Mouse (Mus musculus): ENCODE measurements around the gene Gtpbp8. TPM values are rescaled to one million over a fixed set of nuclear protein-coding genes. Genes with fewer than 3 reads are reported as not detected.

Gene Gtpbp8
- polyA plus RNA-seq, 1 experiment = 15.3 TPM

DNA sequence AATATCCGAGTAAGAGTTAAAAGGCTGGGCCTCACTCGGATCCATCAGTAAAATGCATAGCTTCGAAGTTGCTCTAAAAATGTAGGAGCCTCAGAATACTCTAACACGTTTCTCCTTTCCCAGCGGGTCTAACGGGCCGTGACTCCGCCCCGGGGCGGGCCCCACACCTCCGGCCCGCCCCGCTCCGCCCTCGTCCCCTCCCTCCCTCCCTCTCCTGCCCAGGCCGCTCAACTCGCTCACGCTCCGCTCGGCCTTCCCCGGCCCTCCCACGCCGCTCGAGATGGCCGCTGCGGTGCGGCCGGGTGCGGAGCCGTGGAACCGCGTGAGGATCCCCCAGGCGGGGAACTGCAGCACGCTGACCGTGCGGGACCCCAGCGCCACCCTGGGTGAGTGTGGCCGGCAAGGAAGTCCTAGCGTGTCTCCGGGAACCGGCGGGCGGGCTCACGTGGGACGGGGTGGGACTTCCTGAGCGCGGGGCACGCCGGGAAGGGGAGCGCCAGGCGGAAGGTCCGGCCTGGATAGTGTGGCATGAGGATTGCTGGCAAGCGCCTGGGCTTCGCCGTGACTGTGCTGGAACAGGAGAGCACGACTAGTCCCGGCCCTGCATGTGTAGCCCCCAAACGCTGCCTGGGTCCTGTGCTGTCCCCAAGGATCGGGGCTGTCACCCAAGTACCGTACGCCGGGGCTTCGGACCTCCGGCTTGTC, 21.9 kb downstream of the Gtpbp8 start, which contains the start of gene Nepro:
Nepro (plus strand) TSS at position 219 of the 705 bp plus-strand sequence.
- H3K4me1 ChIP-seq (ENCODE audit: control insufficient read depth, insufficient read depth, low read length) = peaks cover 2% of the 10 kb centered on the region
- no peak for TF ChIP-seq CTCF (IDR thresholded peaks at IDR 0.05; ENCODE audit: low read depth, low read length)
- peak; percentile 69 for TF ChIP-seq POLR2A (IDR thresholded peaks at IDR 0.05; ENCODE audit: insufficient read depth, low read length)
- TF ChIP-seq EP300 (IDR thresholded peaks at IDR 0.05; ENCODE audit: insufficient read depth, low read depth, low read length) = no peak
- peak within 1 kb of the TSS; percentile 100 for H3K4me3 ChIP-seq (ENCODE audit: low read depth, low read length)
- peak within 1 kb of the TSS; percentile 88 for H3K27ac ChIP-seq (ENCODE audit: insufficient read depth, low read length)
- peak within 1 kb of the TSS; percentile 98 for H3K9ac ChIP-seq (ENCODE audit: low read depth, poor library complexity, severe bottlenecking)
- no peaks in the 10 kb centered on the region for H3K9me3 ChIP-seq (replicated peaks; ENCODE audit: control insufficient read depth, insufficient read depth, low read length, poor library complexity, severe bottlenecking)
- no peaks in the 10 kb centered on the region for H3K27me3 ChIP-seq (ENCODE audit: control insufficient read depth, insufficient read depth, low read length, poor library complexity, severe bottlenecking)
- peaks cover 35% of the 10 kb centered on the region for H3K36me3 ChIP-seq (ENCODE audit: control insufficient read depth, insufficient read depth, low read length, poor library complexity, severe bottlenecking)

DNA sequence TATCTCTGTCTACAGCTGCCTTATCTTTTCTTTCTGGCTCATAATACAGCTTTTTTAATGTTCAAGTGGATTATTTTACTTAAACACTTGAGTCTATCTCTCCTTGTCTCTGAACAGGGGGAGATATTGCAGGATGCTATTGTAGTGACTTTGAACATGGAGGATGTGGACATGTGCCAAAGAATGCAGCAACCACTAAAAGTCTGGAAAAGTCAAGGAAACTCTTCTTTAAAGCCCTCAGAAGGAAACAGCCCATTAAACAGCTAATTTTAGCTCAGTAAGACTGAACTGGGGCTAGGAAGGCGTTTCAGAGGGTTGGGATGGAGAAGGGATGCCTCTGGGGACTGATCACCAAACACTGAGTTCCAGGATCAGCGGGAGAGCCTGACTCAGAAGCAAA, 23.5 kb downstream of the Gtpbp8 start:
- H3K36me3 ChIP-seq (ENCODE audit: control insufficient read depth, insufficient read depth, low read length, poor library complexity, severe bottlenecking) = peaks cover 20% of the 10 kb centered on the region
- no peak overlapping the region for H3K4me3 ChIP-seq (ENCODE audit: low read depth, low read length)
- H3K9me3 ChIP-seq (replicated peaks; ENCODE audit: control insufficient read depth, insufficient read depth, low read length, poor library complexity, severe bottlenecking) = no peaks in the 10 kb centered on the region
- H3K4me1 ChIP-seq (ENCODE audit: control insufficient read depth, insufficient read depth, low read length) = peaks cover 2% of the 10 kb centered on the region
- H3K27ac ChIP-seq (ENCODE audit: insufficient read depth, low read length) = no peak overlapping the region
- H3K9ac ChIP-seq (ENCODE audit: low read depth, poor library complexity, severe bottlenecking) = no peak overlapping the region
- TF ChIP-seq EP300 (IDR thresholded peaks at IDR 0.05; ENCODE audit: insufficient read depth, low read depth, low read length) = no peak
- TF ChIP-seq POLR2A (IDR thresholded peaks at IDR 0.05; ENCODE audit: insufficient read depth, low read length) = no peak
- no peak for TF ChIP-seq CTCF (IDR thresholded peaks at IDR 0.05; ENCODE audit: low read depth, low read length)
- no peaks in the 10 kb centered on the region for H3K27me3 ChIP-seq (ENCODE audit: control insufficient read depth, insufficient read depth, low read length, poor library complexity, severe bottlenecking)

DNA sequence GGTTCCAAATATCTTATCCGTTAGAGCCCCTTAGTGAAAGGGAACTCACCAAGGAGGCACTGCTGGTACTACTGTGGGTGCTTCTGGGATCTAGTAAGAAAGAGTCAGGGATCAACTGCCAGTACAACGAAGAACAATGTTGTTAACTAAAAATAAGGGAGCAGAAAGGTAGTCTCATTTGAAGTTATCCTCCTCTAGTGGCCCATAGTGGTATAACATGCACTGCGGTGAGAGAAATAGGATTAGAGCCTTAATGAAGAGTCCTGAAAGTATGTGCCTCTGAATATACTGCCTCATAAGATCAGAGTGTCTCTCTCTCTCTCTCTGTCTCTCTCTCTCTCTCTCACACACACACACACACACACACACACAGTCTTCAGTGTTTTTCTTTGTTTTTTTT, 25.6 kb downstream of the Gtpbp8 start:
- Histone ChIP-seq H3K9me3 (replicated peaks; ENCODE audit: control insufficient read depth, insufficient read depth, low read length, poor library complexity, severe bottlenecking) (no peaks in the 10 kb centered on the region), H3K27me3 (ENCODE audit: control insufficient read depth, insufficient read depth, low read length, poor library complexity, severe bottlenecking) (no peaks in the 10 kb centered on the region), H3K9ac (ENCODE audit: low read depth, poor library complexity, severe bottlenecking) (no peak overlapping the region), H3K4me1 (ENCODE audit: control insufficient read depth, insufficient read depth, low read length) (peaks cover 4% of the 10 kb centered on the region), H3K27ac (ENCODE audit: insufficient read depth, low read length) (no peak overlapping the region), H3K36me3 (ENCODE audit: control insufficient read depth, insufficient read depth, low read length, poor library complexity, severe bottlenecking) (peaks cover 11% of the 10 kb centered on the region), H3K4me3 (ENCODE audit: low read depth, low read length) (no peak overlapping the region)
- TF ChIP-seq EP300 (IDR thresholded peaks at IDR 0.05; ENCODE audit: insufficient read depth, low read depth, low read length) = no peak

DNA sequence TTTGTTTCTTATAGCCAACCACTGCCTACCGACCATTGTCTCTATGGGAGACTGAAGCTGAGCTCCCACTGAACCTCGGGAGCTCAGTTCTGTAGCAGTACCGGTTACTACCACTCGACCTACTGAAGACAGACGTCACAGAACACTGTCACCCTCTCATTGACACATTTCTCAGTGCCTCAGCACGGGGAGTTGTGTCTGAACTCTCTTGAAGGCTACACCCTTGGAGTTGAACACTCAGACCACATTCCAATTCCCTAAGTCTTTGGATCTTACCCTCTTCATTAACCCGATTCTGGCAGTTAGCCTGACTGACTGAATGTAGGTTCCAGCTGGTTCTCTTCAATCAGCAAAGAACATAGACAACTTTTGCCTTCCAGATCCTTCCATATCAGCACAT, 26.8 kb downstream of the Gtpbp8 start:
- H3K9me3 ChIP-seq (replicated peaks; ENCODE audit: control insufficient read depth, insufficient read depth, low read length, poor library complexity, severe bottlenecking) = no peaks in the 10 kb centered on the region
- H3K36me3 ChIP-seq (ENCODE audit: control insufficient read depth, insufficient read depth, low read length, poor library complexity, severe bottlenecking) = peaks cover 11% of the 10 kb centered on the region
- no peak overlapping the region for H3K9ac ChIP-seq (ENCODE audit: low read depth, poor library complexity, severe bottlenecking)
- H3K4me3 ChIP-seq (ENCODE audit: low read depth, low read length) = no peak overlapping the region
- no peak overlapping the region for H3K27ac ChIP-seq (ENCODE audit: insufficient read depth, low read length)
- no peak for TF ChIP-seq EP300 (IDR thresholded peaks at IDR 0.05; ENCODE audit: insufficient read depth, low read depth, low read length)
- TF ChIP-seq CTCF (IDR thresholded peaks at IDR 0.05; ENCODE audit: low read depth, low read length) = no peak
- TF ChIP-seq POLR2A (IDR thresholded peaks at IDR 0.05; ENCODE audit: insufficient read depth, low read length) = no peak
- H3K4me1 ChIP-seq (ENCODE audit: control insufficient read depth, insufficient read depth, low read length) = peaks cover 4% of the 10 kb centered on the region
- no peaks in the 10 kb centered on the region for H3K27me3 ChIP-seq (ENCODE audit: control insufficient read depth, insufficient read depth, low read length, poor library complexity, severe bottlenecking)

GRCm38 (mm10) chr16:44717838-44718237, 28.3 kb downstream of the Gtpbp8 start:
- Histone ChIP-seq H3K36me3 (ENCODE audit: control insufficient read depth, insufficient read depth, low read length, poor library complexity, severe bottlenecking) (peaks cover 11% of the 10 kb centered on the region), H3K4me3 (ENCODE audit: low read depth, low read length) (no peak overlapping the region), H3K27me3 (ENCODE audit: control insufficient read depth, insufficient read depth, low read length, poor library complexity, severe bottlenecking) (no peaks in the 10 kb centered on the region), H3K9ac (ENCODE audit: low read depth, poor library complexity, severe bottlenecking) (no peak overlapping the region), H3K9me3 (replicated peaks; ENCODE audit: control insufficient read depth, insufficient read depth, low read length, poor library complexity, severe bottlenecking) (no peaks in the 10 kb centered on the region), H3K4me1 (ENCODE audit: control insufficient read depth, insufficient read depth, low read length) (peaks cover 3% of the 10 kb centered on the region), H3K27ac (ENCODE audit: insufficient read depth, low read length) (no peak overlapping the region)
- no peak for TF ChIP-seq POLR2A (IDR thresholded peaks at IDR 0.05; ENCODE audit: insufficient read depth, low read length)
- no peak for TF ChIP-seq EP300 (IDR thresholded peaks at IDR 0.05; ENCODE audit: insufficient read depth, low read depth, low read length)
- no peak for TF ChIP-seq CTCF (IDR thresholded peaks at IDR 0.05; ENCODE audit: low read depth, low read length)

DNA sequence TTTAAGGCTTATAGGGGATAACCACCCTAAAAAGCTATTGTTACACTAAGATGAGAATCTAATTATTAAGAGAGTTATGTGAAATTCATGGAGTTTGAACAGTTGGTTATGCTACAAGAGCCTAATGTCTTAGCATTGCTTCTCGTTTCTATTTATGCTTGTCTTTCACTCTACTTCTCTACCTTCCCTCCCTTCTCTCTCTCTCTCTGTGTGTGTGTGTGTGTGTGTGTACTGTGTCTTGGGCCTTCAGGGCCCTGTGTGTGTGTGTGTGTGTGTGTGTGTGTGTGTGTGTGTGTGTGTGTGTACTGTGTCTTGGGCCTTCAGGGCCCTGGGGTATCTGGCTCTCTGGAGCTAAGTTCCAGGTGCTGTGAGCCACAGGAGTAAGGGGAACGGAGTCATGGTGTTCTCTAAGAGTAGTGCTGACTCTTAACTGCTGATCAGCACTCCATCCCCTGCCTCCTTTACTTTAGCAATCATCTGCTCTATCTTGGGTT, 29.0 kb downstream of the Gtpbp8 start:
- TF ChIP-seq CTCF (IDR thresholded peaks at IDR 0.05; ENCODE audit: low read depth, low read length) (no peak), POLR2A (IDR thresholded peaks at IDR 0.05; ENCODE audit: insufficient read depth, low read length) (no peak), EP300 (IDR thresholded peaks at IDR 0.05; ENCODE audit: insufficient read depth, low read depth, low read length) (no peak)
- no peak overlapping the region; the same call in none of the 2 replicates for H3K27ac ChIP-seq (ENCODE audit: insufficient read depth, low read length)
- H3K36me3 ChIP-seq (ENCODE audit: control insufficient read depth, insufficient read depth, low read length, poor library complexity, severe bottlenecking) = peaks cover 11% of the 10 kb centered on the region
- H3K4me1 ChIP-seq (ENCODE audit: control insufficient read depth, insufficient read depth, low read length) = peaks cover 2% of the 10 kb centered on the region
- H3K9me3 ChIP-seq (replicated peaks; ENCODE audit: control insufficient read depth, insufficient read depth, low read length, poor library complexity, severe bottlenecking) = no peaks in the 10 kb centered on the region
- no peaks in the 10 kb centered on the region for H3K27me3 ChIP-seq (ENCODE audit: control insufficient read depth, insufficient read depth, low read length, poor library complexity, severe bottlenecking)
- H3K9ac ChIP-seq (ENCODE audit: low read depth, poor library complexity, severe bottlenecking) = no peak overlapping the region
- H3K4me3 ChIP-seq (ENCODE audit: low read depth, low read length) = no peak overlapping the region

Measured in ES-Bruce4 (cell line).